Mouse (Mus musculus) fibroblast of lung, adult 2 months (primary cell): ENCODE data around the gene Map1b.

ENCODE experiments used
- DNase-seq: peaks from one replicate; pipeline ENCODE4 v3.0.0-alpha.2; 2011; ENCODE audit warnings: low read depth

Map1b gene

GRCm38 (mm10) chr13:99528456-99528855, 12.1 kb upstream of the Map1b start:
- DNase-seq: peak; percentile 55

GRCm38 (mm10) chr13:99527936-99528335, 11.6 kb upstream of the Map1b start:
- DNase-seq: no peak

GRCm38 (mm10) chr13:99525491-99525890, 9.2 kb upstream of the Map1b start:
- DNase-seq: no peak

GRCm38 (mm10) chr13:99517836-99518235, 1.5 kb upstream of the Map1b start:
- no peak for DNase-seq

- DNase-seq: no peak
These were observed 448 bp downstream of the Map1b start for GRCm38 (mm10) chr13:99515736-99516447.

GRCm38 (mm10) chr13:99514917-99515591, 1.3 kb downstream of the Map1b start:
- DNase-seq: peak; percentile 25

GRCm38 (mm10) chr13:99513990-99514389, 2.4 kb downstream of the Map1b start:
- DNase-seq: no peak

GRCm38 (mm10) chr13:99513138-99513537, 3.2 kb downstream of the Map1b start:
- DNase-seq: no peak

GRCm38 (mm10) chr13:99509896-99510295, 6.4 kb downstream of the Map1b start:
- DNase-seq: no peak

- DNase-seq: no peak
These were observed 9.8 kb downstream of the Map1b start for GRCm38 (mm10) chr13:99506580-99506962.

GRCm38 (mm10) chr13:99505826-99506579, 10.3 kb downstream of the Map1b start:
- no peak for DNase-seq

GRCm38 (mm10) chr13:99503370-99503979, 12.9 kb downstream of the Map1b start:
- no peak for DNase-seq

GRCm38 (mm10) chr13:99502911-99503310, 13.4 kb downstream of the Map1b start:
- DNase-seq: no peak

- DNase-seq: no peak
These were observed 14.1 kb downstream of the Map1b start for GRCm38 (mm10) chr13:99502126-99502744.

- no peak for DNase-seq
These were observed 14.9 kb downstream of the Map1b start for GRCm38 (mm10) chr13:99501393-99501792.

- DNase-seq: no peak
These were observed 15.7 kb downstream of the Map1b start for GRCm38 (mm10) chr13:99500609-99501008.

- no peak for DNase-seq
These were observed 16.6 kb downstream of the Map1b start for GRCm38 (mm10) chr13:99499764-99500163.

- DNase-seq: no peak
These were observed 20.2 kb downstream of the Map1b start for GRCm38 (mm10) chr13:99496106-99496505.

- DNase-seq: no peak
These were observed 21.9 kb downstream of the Map1b start for GRCm38 (mm10) chr13:99494416-99494815.

GRCm38 (mm10) chr13:99493304-99493904, 22.9 kb downstream of the Map1b start:
- DNase-seq: no peak

GRCm38 (mm10) chr13:99492619-99493303, 23.6 kb downstream of the Map1b start:
- no peak for DNase-seq
